Mouse (Mus musculus) embryo, embryonic 10.5 days (tissue): ENCODE measurements around the gene Fam71a.
A peak's percentile ranks its signal among the peaks of the same experiment; 100 is the strongest.

Source experiments
- DNase-seq: peaks from one replicate; pipeline ENCODE4 v3.0.0-alpha.2; 2015; ENCODE audit warnings: low spot score

The Fam71a gene

GRCm38 (mm10) chr1:191164717-191165116 lies at the start of gene Fam71a:
TSS of gene Fam71a (minus strand) at chr1:191164817.
- DNase-seq, result no peak

DNA sequence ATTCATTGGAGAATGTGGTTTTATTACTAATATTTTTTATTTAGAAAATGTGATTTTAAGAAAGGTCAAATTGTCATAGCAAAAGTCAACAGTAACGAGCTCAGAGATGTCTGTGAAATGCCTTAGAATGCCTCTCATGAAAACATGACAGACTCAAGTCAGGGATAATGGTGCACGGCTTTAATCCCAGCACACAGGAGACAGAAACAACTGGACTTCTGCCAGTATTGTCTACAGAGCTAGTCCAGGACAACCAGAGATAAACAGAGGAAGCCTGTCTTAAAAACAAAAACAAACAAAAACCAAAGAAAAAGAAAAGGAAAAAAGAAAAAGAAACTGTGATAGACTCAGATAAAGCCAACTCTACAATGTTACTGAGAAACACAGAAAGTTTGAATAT lies 46.5 kb upstream of the Fam71a start:
- no peak for DNase-seq

DNA sequence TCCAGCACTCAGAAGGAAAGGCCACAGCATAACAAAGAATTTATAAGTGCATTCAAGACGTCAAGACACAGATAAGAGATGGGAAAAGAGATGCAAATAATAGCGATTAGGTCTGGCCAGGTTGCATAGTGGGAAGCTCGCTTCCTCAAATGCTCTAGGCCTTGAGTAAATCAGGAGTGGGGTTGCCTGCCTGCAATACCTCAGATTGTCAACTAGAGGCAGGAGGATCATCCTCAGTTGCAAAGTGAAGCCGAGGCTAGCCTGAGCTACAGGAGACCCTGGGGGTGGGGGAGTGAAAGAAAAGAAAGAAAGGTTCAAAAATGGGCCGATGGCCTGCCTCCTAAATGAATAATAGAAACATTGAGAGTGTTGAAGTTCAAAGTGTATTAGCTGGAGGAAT lies 41.2 kb upstream of the Fam71a start:
- DNase-seq, result no peak

- no peak for DNase-seq
Observed at GRCm38 (mm10) chr1:191204876-191205275, 40.3 kb upstream of the Fam71a start.

DNA sequence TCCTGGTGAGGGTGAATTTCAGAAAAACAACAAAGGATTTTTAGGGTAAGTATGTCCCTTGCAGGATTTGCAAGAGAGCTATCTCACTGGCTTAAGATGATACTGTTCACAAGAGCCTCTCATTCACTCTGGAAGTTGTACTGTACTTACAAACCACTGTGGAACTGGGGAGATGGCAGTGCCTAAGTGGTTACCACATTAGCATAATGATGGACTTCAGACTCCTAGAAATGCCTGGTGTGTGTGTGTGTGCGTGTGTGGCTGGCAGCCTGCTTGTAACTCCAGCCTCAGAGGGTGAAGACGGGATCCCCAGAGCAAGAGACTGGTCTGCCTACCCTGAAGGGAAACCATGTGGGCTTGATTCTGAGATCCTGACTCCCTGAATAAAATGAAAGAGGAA lies 38.9 kb upstream of the Fam71a start:
- DNase-seq, result no peak

- DNase-seq, result no peak
Observed at GRCm38 (mm10) chr1:191202208-191202952, 37.8 kb upstream of the Fam71a start.

- DNase-seq, result no peak
Observed at GRCm38 (mm10) chr1:191200816-191201602, 36.4 kb upstream of the Fam71a start.

DNA sequence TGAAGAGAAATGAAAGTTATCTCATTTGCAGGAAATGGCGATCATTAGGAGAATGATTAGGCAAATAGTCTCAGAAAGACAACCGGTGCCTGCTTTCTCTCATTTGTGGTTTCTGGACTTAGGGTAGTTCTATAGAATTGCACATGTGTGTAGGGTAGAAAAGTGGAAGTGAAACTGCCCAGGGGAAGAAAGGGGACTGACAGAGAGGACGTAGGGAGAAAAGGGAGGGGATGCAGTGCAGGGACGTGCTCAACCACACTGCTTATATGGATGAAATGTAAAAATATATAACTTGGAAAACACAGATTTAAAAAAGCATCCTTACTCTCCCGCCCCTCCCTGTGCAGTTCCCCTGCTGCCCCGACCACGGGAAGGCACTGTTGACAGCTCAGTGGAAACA lies 33.3 kb upstream of the Fam71a start:
- no peak for DNase-seq

GRCm38 (mm10) chr1:191196016-191196415 lies 31.4 kb upstream of the Fam71a start:
- no peak for DNase-seq

DNA sequence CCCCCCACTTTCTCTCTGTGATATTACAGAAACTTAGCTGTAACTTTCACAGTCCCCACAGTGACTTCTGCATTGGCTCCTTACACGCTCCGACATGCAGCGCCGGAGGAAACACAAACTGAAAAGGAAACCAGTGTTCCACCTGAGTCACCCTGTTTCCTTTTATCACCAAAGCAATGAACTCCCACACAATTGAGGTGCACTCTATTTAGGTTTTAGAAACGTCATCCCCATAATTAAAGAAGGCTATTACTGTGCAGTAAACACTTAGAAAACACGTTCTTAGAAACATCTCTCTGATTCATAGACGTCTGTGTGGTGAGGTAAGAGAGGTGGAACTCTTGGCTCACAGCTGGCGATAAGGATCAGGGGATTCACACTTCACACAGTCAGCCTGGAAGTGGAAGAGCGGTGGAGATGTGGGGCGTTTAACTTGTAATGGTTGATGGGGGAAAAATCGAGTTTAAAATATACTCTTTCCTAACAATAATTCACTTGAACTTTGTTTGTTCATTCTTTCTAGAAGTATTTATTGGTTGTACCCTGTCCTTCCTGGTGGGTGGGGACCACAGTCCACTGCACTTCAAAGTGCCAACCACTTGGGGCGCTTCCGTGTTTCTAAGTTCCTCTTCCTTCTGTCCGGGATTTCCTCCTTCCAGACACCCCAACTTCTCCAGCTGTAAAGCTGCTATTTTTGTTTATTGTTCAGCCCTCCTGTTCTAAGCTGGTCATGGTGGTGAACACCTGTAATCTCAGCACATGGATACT lies 29.2 kb upstream of the Fam71a start:
- no peak for DNase-seq

DNA sequence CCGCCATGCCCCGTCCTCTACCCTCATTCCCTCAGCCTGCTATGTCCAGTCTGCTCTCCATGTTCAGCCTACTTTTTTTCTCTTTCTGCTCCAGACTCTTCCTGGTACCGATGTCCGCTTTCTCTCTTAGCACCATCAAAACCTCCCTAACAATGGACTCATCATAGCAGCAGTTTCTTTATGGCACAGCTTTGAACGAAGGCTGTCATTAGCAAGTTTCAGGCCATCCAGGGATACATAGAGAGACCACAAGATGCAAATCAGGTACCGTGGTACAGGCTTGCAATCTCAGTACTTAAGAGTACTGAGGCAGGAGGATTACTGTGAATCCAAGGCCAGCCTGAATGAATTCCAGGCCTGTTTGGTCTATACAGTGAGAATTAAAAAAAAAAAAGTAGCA lies 28.1 kb upstream of the Fam71a start:
- no peak for DNase-seq

GRCm38 (mm10) chr1:191192213-191192612 lies 27.6 kb upstream of the Fam71a start:
- DNase-seq, result no peak

GRCm38 (mm10) chr1:191189671-191190372 lies 25.2 kb upstream of the Fam71a start:
- no peak for DNase-seq

- peak; percentile 54 for DNase-seq
Observed at GRCm38 (mm10) chr1:191186386-191186770, 21.8 kb upstream of the Fam71a start.

DNA sequence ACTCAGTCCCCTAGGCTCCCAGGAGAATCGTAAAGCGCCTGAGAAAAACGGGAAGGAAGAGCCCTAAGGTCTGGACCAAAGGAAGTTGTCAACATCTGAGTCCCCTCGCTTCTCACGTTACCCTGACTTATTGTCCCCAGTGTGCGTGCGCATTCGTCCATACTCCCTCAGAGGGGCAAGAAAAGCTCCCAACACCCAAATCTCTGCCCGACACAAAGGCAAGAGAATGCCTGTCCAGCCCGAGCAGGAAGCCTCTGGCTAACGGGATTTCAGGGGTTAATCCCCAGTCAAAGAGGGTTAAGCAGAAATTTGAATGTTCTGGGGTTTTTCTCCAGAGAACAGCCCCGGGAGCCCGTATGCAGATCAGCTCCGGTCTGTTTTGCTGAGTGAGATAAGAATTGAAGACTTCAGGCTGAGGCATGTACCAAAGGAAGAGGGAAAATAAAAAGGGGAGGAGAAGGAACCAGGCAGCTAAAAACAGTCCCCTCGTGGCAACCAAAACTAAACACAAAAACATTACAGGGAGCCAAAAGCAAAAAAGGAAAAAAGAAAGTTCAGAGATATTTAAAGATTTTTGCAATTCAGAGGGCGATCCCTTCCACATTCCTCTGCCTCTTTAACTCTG lies 21.3 kb upstream of the Fam71a start:
- peak; percentile 77 for DNase-seq

GRCm38 (mm10) chr1:191184841-191185251 lies 20.2 kb upstream of the Fam71a start:
- DNase-seq, result peak; percentile 60

GRCm38 (mm10) chr1:191184066-191184815 lies 19.6 kb upstream of the Fam71a start:
- peak; percentile 76 for DNase-seq

DNA sequence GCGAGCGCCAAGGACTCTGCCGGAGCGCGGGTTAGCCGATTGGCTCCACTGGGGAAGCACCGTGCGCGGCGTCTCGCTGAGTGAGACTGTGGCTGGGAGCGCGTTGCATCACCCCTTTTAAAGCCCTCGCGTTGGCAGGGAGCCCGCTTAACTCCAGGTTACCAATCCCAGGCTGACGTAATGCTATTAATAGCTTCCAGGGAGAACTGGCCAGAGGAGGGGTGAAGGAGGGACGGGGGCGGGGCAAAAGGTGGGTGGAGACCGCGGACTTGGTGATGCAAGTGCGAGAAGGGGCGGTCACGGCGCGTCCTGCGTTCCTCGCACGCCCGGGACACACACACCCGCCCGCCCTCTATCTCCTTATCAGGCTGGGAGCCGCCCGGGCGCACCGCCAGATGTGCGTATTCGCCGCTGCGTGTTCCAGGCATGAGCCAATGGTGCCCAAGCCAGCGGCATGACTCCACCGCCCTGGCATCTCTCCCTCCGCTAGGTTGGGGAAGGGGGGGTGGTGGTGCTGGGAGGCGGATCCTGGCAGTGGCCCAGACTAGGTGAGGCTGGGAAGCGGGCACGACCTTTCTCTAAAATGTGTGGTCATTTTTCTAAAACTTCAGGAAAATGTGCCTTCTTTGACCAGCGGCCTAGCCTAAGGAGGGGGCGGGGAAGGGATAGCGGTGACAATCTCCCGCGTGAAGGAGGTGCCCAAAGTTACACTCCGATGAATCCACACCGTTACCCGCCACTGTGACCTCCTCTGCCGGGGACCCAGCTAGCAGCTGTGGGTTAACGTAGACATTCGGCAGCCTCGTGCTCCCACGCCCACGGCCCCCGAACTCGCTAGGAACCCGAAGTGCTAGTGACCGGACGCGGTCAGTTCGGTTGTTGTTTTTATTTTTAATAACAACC lies 18.8 kb upstream of the Fam71a start:
- DNase-seq, result peak; percentile 91

DNA sequence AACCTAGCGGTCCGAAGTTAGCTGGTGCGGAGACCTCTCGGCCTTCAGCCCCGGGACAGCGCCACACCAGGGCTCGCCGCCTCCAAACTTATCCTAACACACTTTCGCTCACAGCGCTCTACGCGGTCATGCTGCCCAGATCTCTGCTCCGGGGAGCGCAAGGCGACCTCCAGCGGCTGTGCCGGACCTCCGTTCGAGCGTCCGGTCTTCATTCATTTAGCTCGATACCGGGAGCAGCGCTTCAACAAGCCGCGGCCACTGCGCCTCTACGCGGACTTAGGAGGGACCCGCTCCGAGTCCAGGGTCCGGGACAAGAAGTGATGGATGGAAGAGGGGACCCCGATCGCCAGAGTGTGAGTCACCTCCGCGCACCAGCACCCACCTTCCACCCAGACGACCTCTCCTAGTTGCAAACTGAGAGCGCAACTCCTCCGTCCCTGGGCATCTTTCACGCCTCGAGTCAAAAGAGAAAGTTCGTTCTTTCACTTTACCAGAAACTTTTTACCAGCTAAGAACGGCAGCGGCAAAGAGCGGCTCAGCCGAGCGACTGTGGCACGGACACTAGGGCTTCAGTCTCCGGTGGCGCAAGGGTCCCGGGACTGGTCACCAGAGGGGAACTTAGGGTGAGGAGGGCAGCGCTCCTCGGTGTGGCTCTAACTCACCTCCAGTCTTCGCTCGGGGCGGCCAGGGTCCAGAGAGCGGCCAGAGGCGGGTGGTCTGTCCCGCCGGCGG lies 18.0 kb upstream of the Fam71a start:
- peak; percentile 80 for DNase-seq
